Mouse (Mus musculus) kidney, postnatal 0 days (tissue): ENCODE results near the gene Cwh43. TPM values are rescaled to one million over a fixed set of nuclear protein-coding genes. Genes with fewer than 3 reads are reported as not detected.

Experiments used
- ATAC-seq: fragments of 200-750 bp; cut with Nextera tagmentation; replicated peaks from 2 replicates; pipeline ENCODE4 v1.8.0; 2017; ENCODE audit warnings: low read depth, moderate number of reproducible peaks, moderate TSS enrichment, moderate library complexity; ENCODE audit not compliant: low FRiP score
- DNase-seq: peaks from one replicate; pipeline ENCODE4 v3.0.0-alpha.2; 2016; ENCODE audit warnings: low spot score
- H3K27ac ChIP-seq: fragments of 300-500 bp; sonication (generic); 2 replicates; pipeline ENCODE4 v1.5.1; 2014; ENCODE audit warnings: mild to moderate bottlenecking
- H3K27me3 ChIP-seq: fragments of 300-500 bp; sonication (generic); 2 replicates; pipeline ENCODE4 v1.6.1; 2014; ENCODE audit warnings: low read length, mixed read lengths; ENCODE audit not compliant: insufficient read depth
- H3K36me3 ChIP-seq: fragments of 300-500 bp; sonication (generic); 2 replicates; pipeline ENCODE4 v1.6.1; 2014; ENCODE audit warnings: low read length, mixed read lengths; ENCODE audit not compliant: insufficient read depth
- H3K4me1 ChIP-seq: fragments of 300-500 bp; sonication (generic); replicated peaks from 2 replicates; pipeline ENCODE4 v1.6.1; 2014; ENCODE audit warnings: antibody characterized with exemption, low read length, mixed read lengths; ENCODE audit not compliant: insufficient read depth
- H3K4me2 ChIP-seq: fragments of 300-500 bp; sonication (generic); 2 replicates; pipeline ENCODE4 v1.6.1; 2014; ENCODE audit warnings: mild to moderate bottlenecking, low read length, moderate library complexity, mixed read lengths
- H3K4me3 ChIP-seq: fragments of 300-500 bp; sonication (generic); replicated peaks from 2 replicates; pipeline ENCODE4 v1.5.1; 2014; ENCODE audit warnings: low read depth, low read length
- H3K9ac ChIP-seq: fragments of 300-500 bp; sonication (generic); 2 replicates; pipeline ENCODE4 v1.6.1; 2014; ENCODE audit warnings: low read depth, low read length
- H3K9me3 ChIP-seq: fragments of 300-500 bp; sonication (generic); replicated peaks from 2 replicates; pipeline ENCODE4 v1.6.1; 2016; ENCODE audit warnings: low read length, inconsistent platforms, mixed read lengths
- CTCF ChIP-seq: IDR thresholded peaks from 2 replicates; pipeline ENCODE4 v1.5.1; 2016; ENCODE audit warnings: antibody characterized with exemption, low read depth, mild to moderate bottlenecking, moderate library complexity
- WGBS: fragments of 180-500 bp; shearing (Covaris S2); extraction: QIAGEN DNeasy Blood & Tissue Kit; methylation state at CpG from one replicate; pipeline ENCODE4 v1.1.7; 2014; 5-methylcytosine and 5-hydroxymethylcytosine counted together
- polyA plus RNA-seq: library from polyadenylated mRNA; unstranded; fragments of >200 nt; fragmentation: Nextera tagmentation; extraction: Ambion mirVana; gene quantifications from 2 replicates; pipeline ENCODE4 v1.2.1, GENCODE M21; 2015

Cwh43 gene
- polyA plus RNA-seq: 5.9 TPM in 2 replicates

- H3K27me3 ChIP-seq: peaks cover 5% of the 10 kb centered on the region
- no peaks in the 10 kb centered on the region for H3K36me3 ChIP-seq
- ATAC-seq (no peak), DNase-seq (no peak)
- 0 out of 2 replicates have a peak within 1 kb of the TSS, but pooled peaks have one; percentile 10 for H3K9ac ChIP-seq
- H3K4me3 ChIP-seq: peak within 1 kb of the TSS; percentile 26
- peak within 1 kb of the TSS; percentile 44 for H3K4me2 ChIP-seq
- no peak within 1 kb of the TSS for H3K27ac ChIP-seq
- 2% methylated on average over 49 of the region's 49 CpGs for WGBS
- H3K9me3 ChIP-seq: no peaks in the 10 kb centered on the region
- TF ChIP-seq CTCF: no peak
- H3K4me1 ChIP-seq: no peaks in the 10 kb centered on the region
Measured at GRCm38 (mm10) chr5:73405981-73406722, at the start of gene Cwh43. Gene Cwh43 (plus strand): TSS chr5:73406075.

- ATAC-seq (no peak), DNase-seq (no peak)
- H3K36me3 ChIP-seq: no peaks in the 10 kb centered on the region
- H3K27me3 ChIP-seq: no peaks in the 10 kb centered on the region
- no peak overlapping the region for H3K4me3 ChIP-seq
- WGBS: 74% methylated on average over 6 of the region's 6 CpGs
- H3K9ac ChIP-seq: no peak overlapping the region
- TF ChIP-seq CTCF: no peak
- no peaks in the 10 kb centered on the region for H3K9me3 ChIP-seq
- no peaks in the 10 kb centered on the region for H3K4me1 ChIP-seq
- H3K27ac ChIP-seq: no peak overlapping the region
- no peak overlapping the region for H3K4me2 ChIP-seq
Measured at GRCm38 (mm10) chr5:73359134-73359751, 46.6 kb upstream of the Cwh43 start.

GRCm38 (mm10) chr5:73359752-73360141 is 46.1 kb upstream of the Cwh43 start:
- Histone ChIP-seq H3K9ac (no peak overlapping the region), H3K27me3 (no peaks in the 10 kb centered on the region), H3K4me2 (peak overlapping the region; percentile 23; the same call in 1 of the 2 replicates), H3K27ac (no peak overlapping the region), H3K4me3 (no peak overlapping the region), H3K36me3 (no peaks in the 10 kb centered on the region), H3K4me1 (no peaks in the 10 kb centered on the region), H3K9me3 (no peaks in the 10 kb centered on the region)
- no peak for DNase-seq
- WGBS: 44% methylated on average over 12 of the region's 12 CpGs
- no peak for ATAC-seq
- TF ChIP-seq CTCF: no peak

GRCm38 (mm10) chr5:73360240-73360639 is 45.6 kb upstream of the Cwh43 start:
- Histone ChIP-seq H3K4me1 (no peaks in the 10 kb centered on the region), H3K9ac (no peak overlapping the region), H3K27me3 (no peaks in the 10 kb centered on the region), H3K4me2 (peak overlapping the region; percentile 23; the same call in 1 of the 2 replicates), H3K36me3 (no peaks in the 10 kb centered on the region), H3K27ac (no peak overlapping the region), H3K4me3 (no peak overlapping the region), H3K9me3 (no peaks in the 10 kb centered on the region)
- DNase-seq (no peak), ATAC-seq (no peak)
- TF ChIP-seq CTCF: no peak
- WGBS: 26% methylated on average over 12 of the region's 12 CpGs

- Histone ChIP-seq H3K27ac (no peak overlapping the region), H3K27me3 (no peaks in the 10 kb centered on the region), H3K4me1 (no peaks in the 10 kb centered on the region), H3K9ac (no peak overlapping the region), H3K36me3 (no peaks in the 10 kb centered on the region), H3K4me2 (no peak overlapping the region), H3K9me3 (no peaks in the 10 kb centered on the region), H3K4me3 (no peak overlapping the region)
- 63% methylated on average over 7 of the region's 7 CpGs for WGBS
- TF ChIP-seq CTCF: no peak
- DNase-seq: no peak
- ATAC-seq: no peak
Measured at GRCm38 (mm10) chr5:73362338-73362737, 43.5 kb upstream of the Cwh43 start.

GRCm38 (mm10) chr5:73362791-73363190 is 43.1 kb upstream of the Cwh43 start:
- Histone ChIP-seq H3K27me3 (no peaks in the 10 kb centered on the region), H3K27ac (no peak overlapping the region), H3K4me2 (no peak overlapping the region), H3K4me1 (no peaks in the 10 kb centered on the region), H3K4me3 (no peak overlapping the region), H3K9ac (no peak overlapping the region), H3K36me3 (no peaks in the 10 kb centered on the region), H3K9me3 (no peaks in the 10 kb centered on the region)
- no peak for ATAC-seq
- TF ChIP-seq CTCF: no peak
- DNase-seq: peak; percentile 72
- WGBS: 47% methylated on average over 5 of the region's 5 CpGs
